Mouse (Mus musculus) liver, adult 2 months (tissue): ENCODE results near the gene Anks1b.

Experiments
- CTCF ChIP-seq: fragments of 200-500 bp; IDR thresholded peaks from 2 replicates; pipeline ENCODE4 v1.5.1; 2011; ENCODE audit warnings: low read depth, low read length, control low read depth
- POLR2A ChIP-seq: fragments of 200-500 bp; IDR thresholded peaks from 2 replicates; pipeline ENCODE4 v1.6.1; 2011; ENCODE audit warnings: low read length, control low read depth; ENCODE audit not compliant: insufficient read depth; ENCODE audit errors: extremely low read depth

DNA sequence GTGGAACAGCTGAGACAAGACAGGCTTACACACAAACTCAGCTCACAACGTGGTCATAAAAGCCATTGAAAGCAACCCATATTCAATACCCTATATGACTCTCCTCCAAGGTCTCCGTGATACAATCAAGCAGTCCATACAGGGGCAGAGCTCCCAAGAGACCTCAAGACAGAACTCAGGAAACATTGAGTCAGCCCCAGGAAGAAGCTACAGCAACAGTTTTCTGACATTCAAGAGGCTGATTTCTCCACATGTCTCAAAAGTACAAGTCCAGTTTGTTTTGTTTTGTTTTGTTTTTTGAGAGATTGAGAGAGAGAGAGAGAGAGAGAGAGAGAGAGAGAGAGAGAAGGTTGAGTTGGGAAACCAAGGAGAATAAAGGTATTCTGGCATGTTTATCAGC, 1100.8 kb downstream of the Anks1b start:
- TF ChIP-seq CTCF (no peak), POLR2A (no peak)
